Mouse (Mus musculus) midbrain, embryonic 11.5 days (tissue): ENCODE measurements around the gene Lrrc43. TPM values are rescaled to one million over a fixed set of nuclear protein-coding genes. Genes with fewer than 3 reads are reported as not detected.
"Not testable (repeated sequence)": the region's sequence is repeated elsewhere in the genome, so short reads cannot be mapped to it uniquely, and the experiment has no call there.

Source experiments
- ATAC-seq: fragments of 200-750 bp; cut with Nextera tagmentation; 2 replicates; pipeline ENCODE4 v1.8.0; 2017; ENCODE audit warnings: moderate TSS enrichment, moderate library complexity; ENCODE audit not compliant: low FRiP score
- DNase-seq: peaks from one replicate; pipeline ENCODE4 v3.0.0; 2015; ENCODE audit warnings: low spot score; ENCODE audit errors: missing footprints
- H3K27ac ChIP-seq: fragments of 300-500 bp; sonication (generic); 2 replicates; pipeline ENCODE4 v1.5.1; 2014; ENCODE audit warnings: low read depth, low read length
- H3K27me3 ChIP-seq: fragments of 300-500 bp; sonication (generic); 2 replicates; pipeline ENCODE4 v1.6.1; 2014; ENCODE audit warnings: mild to moderate bottlenecking, low read length, moderate library complexity, mixed read lengths; ENCODE audit not compliant: control insufficient read depth, insufficient read depth
- H3K36me3 ChIP-seq: fragments of 300-500 bp; sonication (generic); 2 replicates; pipeline ENCODE4 v1.6.1; 2014; ENCODE audit warnings: mild to moderate bottlenecking, low read length, moderate library complexity, mixed read lengths; ENCODE audit not compliant: control insufficient read depth, insufficient read depth
- H3K4me1 ChIP-seq: fragments of 300-500 bp; sonication (generic); 2 replicates; pipeline ENCODE4 v1.6.1; 2014; ENCODE audit warnings: low read length; ENCODE audit not compliant: control insufficient read depth, insufficient read depth
- H3K4me2 ChIP-seq: fragments of 300-500 bp; sonication (generic); 2 replicates; pipeline ENCODE4 v1.6.1; 2014; ENCODE audit warnings: mild to moderate bottlenecking, moderate library complexity
- H3K4me3 ChIP-seq: fragments of 300-500 bp; sonication (generic); 2 replicates; pipeline ENCODE4 v1.5.1; 2014; ENCODE audit warnings: low read depth, low read length
- H3K9ac ChIP-seq: fragments of 300-500 bp; sonication (generic); 2 replicates; pipeline ENCODE4 v1.6.1; 2014; ENCODE audit warnings: low read length
- H3K9me3 ChIP-seq: fragments of 300-500 bp; sonication (generic); 2 replicates; pipeline ENCODE4 v1.6.1; 2016; ENCODE audit warnings: low read length; ENCODE audit not compliant: control insufficient read depth
- WGBS: fragments of 180-500 bp; shearing (Covaris S2); extraction: QIAGEN DNeasy Blood & Tissue Kit; methylation state at CpG from one replicate; pipeline ENCODE4 v1.1.7; 2014; 5-methylcytosine and 5-hydroxymethylcytosine counted together
- polyA plus RNA-seq: library from polyadenylated mRNA; unstranded; fragments of >200 nt; fragmentation: Nextera tagmentation; extraction: Ambion mirVana; gene quantifications from 2 replicates; pipeline ENCODE4 v1.2.1, GENCODE M21; 2014

Gene Lrrc43
- polyA plus RNA-seq, 1 experiment from 2014 or later, result not detected

DNA sequence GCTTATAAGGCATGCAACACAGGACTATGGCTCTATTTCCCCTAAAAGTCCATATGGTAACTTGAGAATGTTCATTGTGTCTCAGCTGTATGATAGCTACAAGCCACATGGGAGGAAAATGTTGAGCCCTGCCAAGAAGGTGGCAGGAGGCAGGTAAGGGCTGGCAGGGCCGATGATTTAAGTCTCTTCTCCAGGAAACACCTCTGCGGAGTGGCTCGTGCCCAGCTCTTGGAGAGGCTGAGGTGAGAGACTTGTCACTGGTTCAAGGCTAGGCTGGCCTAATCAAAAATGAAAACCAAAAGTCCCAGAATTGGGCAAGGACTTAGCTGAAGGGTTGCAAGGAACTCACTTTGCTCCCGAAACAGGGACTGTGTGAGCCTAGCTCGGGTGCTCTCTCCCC, 21.1 kb downstream of the Lrrc43 start, which contains the start of gene B3gnt4:
TSS of gene B3gnt4 (plus strand) at position 301 of the 400 bp plus-strand sequence.
- H3K4me1 ChIP-seq, result peaks cover 5% of the 10 kb centered on the region
- WGBS, result 90% methylated on average over 5 of the region's 5 CpGs
- peak; percentile 4 for DNase-seq
- no peaks in the 10 kb centered on the region for H3K36me3 ChIP-seq
- H3K4me3 ChIP-seq, result no peak within 1 kb of the TSS
- ATAC-seq, result no peak
- H3K27me3 ChIP-seq, result peaks cover 3% of the 10 kb centered on the region; the same call in 1 of the 2 replicates
- H3K9ac ChIP-seq, result peak within 1 kb of the TSS; percentile 67; the same call in 1 of the 2 replicates
- no peak within 1 kb of the TSS for H3K27ac ChIP-seq
- H3K9me3 ChIP-seq, result no peaks in the 10 kb centered on the region
- peak within 1 kb of the TSS; percentile 80; the same call in 1 of the 2 replicates for H3K4me2 ChIP-seq

DNA sequence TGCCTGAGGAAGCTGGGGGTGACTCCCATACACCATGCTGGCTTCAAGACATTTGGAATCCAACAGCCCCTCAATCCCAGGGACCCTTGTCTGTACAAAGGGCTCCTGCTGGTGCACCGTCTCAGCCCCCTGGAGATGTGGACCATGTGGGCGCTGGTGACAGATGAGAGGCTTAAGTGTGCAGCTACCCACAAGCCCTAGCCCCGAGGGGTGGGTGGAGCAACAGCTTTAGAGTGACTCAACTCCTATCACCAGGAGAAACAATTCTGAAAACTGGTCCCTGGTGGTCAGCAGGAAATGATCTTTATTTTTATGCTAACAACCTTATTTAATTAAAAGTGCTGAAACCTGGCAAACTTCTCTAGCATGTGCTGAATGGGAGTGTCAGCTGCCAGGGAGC, 22.3 kb downstream of the Lrrc43 start:
- H3K4me1 ChIP-seq, H3K4me2 ChIP-seq, H3K4me3 ChIP-seq, H3K9ac ChIP-seq, H3K36me3 ChIP-seq, H3K27ac ChIP-seq, ATAC-seq, H3K9me3 ChIP-seq, H3K27me3 ChIP-seq: not testable (repeated sequence)
- DNase-seq, result peak; percentile 33
- WGBS, result 80% methylated on average over 3 of the region's 3 CpGs

DNA sequence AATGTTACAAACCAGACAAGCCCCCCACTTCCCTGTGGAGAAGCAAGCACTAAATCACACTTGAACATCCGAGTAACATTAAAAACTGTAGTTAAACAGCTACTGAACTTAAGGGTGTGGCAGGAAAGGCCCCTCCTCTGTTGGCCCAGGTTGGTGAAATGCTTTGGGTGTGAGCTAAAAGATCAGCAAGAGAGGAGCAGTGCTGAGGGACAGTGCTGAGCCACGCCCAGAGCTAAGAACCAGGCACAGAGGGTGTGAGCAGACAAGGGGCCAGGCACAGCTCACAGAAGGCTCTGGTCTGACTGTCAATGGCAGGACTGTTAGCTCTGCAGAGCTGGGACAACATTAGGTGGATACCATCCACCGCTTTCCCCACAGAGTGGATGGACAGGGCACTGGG, 23.0 kb downstream of the Lrrc43 start:
- DNase-seq, result no peak
- no peak overlapping the region for H3K4me3 ChIP-seq
- no peak overlapping the region for H3K27ac ChIP-seq
- 0 out of 2 replicates have a peak, but pooled peaks cover under 1% of the 10 kb centered on the region for H3K36me3 ChIP-seq
- WGBS, result 84% methylated on average over 3 of the region's 3 CpGs
- H3K4me1 ChIP-seq, result peaks cover 5% of the 10 kb centered on the region
- no peak overlapping the region for H3K9ac ChIP-seq
- no peak for ATAC-seq
- no peak overlapping the region for H3K4me2 ChIP-seq
- peaks cover 3% of the 10 kb centered on the region; the same call in 1 of the 2 replicates for H3K27me3 ChIP-seq
- no peaks in the 10 kb centered on the region for H3K9me3 ChIP-seq

DNA sequence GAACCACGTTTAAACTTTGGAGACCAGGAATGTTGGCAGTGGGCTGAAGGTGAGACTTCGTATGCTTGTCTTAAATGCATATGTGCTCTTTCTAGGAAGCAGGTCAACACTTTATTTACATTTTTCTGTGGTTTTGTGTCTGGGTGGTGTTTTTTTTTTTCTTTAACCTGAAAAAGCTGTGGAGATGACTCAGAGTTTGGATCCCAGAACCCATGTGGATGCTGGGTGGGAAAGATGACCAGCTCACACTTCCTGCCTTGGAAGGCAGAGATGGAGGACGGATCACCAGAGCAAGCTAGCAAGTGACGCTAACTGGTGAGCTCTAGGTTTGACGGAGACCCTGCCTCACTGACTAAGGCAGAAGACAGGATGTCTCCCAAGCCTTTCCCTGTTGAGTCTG, 25.8 kb downstream of the Lrrc43 start:
- peaks cover 6% of the 10 kb centered on the region; the same call in 1 of the 2 replicates for H3K36me3 ChIP-seq

DNA sequence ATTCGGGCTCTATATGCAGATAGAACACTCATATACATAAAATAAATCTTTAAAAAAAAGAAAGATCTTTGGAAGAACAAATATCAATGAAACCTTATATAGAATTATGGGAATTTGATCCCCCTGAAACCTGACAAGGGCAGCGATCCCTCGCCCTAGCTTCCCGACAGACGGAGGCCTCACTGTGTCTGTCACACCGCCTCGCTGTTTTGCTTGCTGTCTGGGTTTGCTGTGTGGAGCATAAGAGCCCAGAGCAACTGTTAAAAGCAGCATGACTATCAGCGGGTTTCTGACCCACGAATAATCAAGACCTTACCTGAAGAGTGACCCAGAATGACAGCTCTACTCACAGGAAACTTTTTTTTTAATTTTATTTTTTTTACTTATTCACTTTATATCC, 31.6 kb downstream of the Lrrc43 start:
- 89% methylated on average over 9 of the region's 9 CpGs for WGBS

More for the DNA sequence above, 25.8 kb downstream of the Lrrc43 start:
- ATAC-seq (no peak), DNase-seq (peak; percentile 23)
- no peak overlapping the region for H3K27ac ChIP-seq
- no peak overlapping the region for H3K9ac ChIP-seq
- H3K4me3 ChIP-seq, result no peak overlapping the region
- H3K4me2 ChIP-seq, result no peak overlapping the region
- H3K9me3 ChIP-seq, result no peaks in the 10 kb centered on the region
- no peaks in the 10 kb centered on the region for H3K27me3 ChIP-seq
- WGBS, result 87% methylated on average over 5 of the region's 5 CpGs
- H3K4me1 ChIP-seq, result no peaks in the 10 kb centered on the region

DNA sequence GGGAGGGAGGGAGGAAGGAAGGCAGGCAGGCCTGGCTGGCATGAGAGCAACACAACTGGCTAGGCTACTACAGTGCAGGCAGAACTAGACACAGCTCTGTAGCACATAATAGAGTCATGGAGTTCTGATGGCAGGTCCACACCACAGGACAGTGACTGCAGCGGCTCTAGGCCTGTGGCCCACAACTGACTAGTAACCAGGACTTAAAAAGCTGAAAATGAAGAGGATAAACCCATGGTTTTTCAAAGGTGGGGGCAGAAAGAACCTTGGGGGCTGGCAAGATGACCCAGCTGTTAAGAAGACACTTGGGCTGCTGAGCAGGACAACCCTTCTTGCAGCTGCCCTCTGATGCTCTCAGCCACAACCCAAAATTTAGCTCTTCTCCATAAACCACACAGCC, 32.5 kb downstream of the Lrrc43 start:
- no peaks in the 10 kb centered on the region for H3K9me3 ChIP-seq

More for the DNA sequence above, 31.6 kb downstream of the Lrrc43 start:
- H3K4me3 ChIP-seq, result no peak overlapping the region
- no peak overlapping the region for H3K9ac ChIP-seq
- no peak for DNase-seq
- no peak overlapping the region for H3K4me2 ChIP-seq
- H3K27ac ChIP-seq, result no peak overlapping the region
- H3K4me1 ChIP-seq, result peaks cover 13% of the 10 kb centered on the region
- peaks cover 6% of the 10 kb centered on the region for H3K36me3 ChIP-seq
- no peak for ATAC-seq
- H3K27me3 ChIP-seq, result no peaks in the 10 kb centered on the region
- H3K9me3 ChIP-seq, result no peaks in the 10 kb centered on the region

DNA sequence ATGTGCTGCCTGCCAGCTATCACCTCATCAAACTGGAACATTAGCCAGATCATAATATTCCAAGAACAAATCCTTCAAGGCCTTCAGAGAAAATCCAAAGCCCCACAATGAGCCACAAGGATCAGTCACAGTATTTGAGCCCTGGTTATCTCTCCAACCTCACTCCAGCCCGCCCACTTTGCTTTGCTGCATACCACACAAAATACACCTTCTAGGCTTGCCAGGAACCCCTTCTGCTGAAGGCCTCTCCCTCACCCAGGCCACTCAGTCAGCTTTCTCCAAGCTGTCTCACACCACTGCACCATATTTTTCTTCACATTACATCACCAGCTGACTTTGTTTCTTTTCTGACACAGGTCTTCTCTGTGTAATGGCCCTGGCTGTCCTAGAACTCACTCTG, 33.1 kb downstream of the Lrrc43 start:
- H3K36me3 ChIP-seq, result peaks cover 5% of the 10 kb centered on the region
- H3K4me1 ChIP-seq, result peaks cover 13% of the 10 kb centered on the region
- no peaks in the 10 kb centered on the region for H3K9me3 ChIP-seq
- no peak overlapping the region for H3K9ac ChIP-seq
- no peak for ATAC-seq
- no peak overlapping the region for H3K4me3 ChIP-seq
- no peaks in the 10 kb centered on the region for H3K27me3 ChIP-seq
- DNase-seq, result peak; percentile 33
- no peak overlapping the region for H3K4me2 ChIP-seq
- WGBS, result 80% methylated on average over 1 of the region's 1 CpGs
- H3K27ac ChIP-seq, result no peak overlapping the region

More for the DNA sequence above, 32.5 kb downstream of the Lrrc43 start:
- H3K4me3 ChIP-seq, result no peak overlapping the region
- no peak overlapping the region for H3K4me2 ChIP-seq
- ATAC-seq, result no peak
- H3K27me3 ChIP-seq, result no peaks in the 10 kb centered on the region
- H3K27ac ChIP-seq, result no peak overlapping the region
- H3K4me1 ChIP-seq, result peaks cover 13% of the 10 kb centered on the region
- H3K9ac ChIP-seq, result no peak overlapping the region
- peak; percentile 19 for DNase-seq
- 100% methylated on average over 1 of the region's 1 CpGs for WGBS
- peaks cover 6% of the 10 kb centered on the region for H3K36me3 ChIP-seq

DNA sequence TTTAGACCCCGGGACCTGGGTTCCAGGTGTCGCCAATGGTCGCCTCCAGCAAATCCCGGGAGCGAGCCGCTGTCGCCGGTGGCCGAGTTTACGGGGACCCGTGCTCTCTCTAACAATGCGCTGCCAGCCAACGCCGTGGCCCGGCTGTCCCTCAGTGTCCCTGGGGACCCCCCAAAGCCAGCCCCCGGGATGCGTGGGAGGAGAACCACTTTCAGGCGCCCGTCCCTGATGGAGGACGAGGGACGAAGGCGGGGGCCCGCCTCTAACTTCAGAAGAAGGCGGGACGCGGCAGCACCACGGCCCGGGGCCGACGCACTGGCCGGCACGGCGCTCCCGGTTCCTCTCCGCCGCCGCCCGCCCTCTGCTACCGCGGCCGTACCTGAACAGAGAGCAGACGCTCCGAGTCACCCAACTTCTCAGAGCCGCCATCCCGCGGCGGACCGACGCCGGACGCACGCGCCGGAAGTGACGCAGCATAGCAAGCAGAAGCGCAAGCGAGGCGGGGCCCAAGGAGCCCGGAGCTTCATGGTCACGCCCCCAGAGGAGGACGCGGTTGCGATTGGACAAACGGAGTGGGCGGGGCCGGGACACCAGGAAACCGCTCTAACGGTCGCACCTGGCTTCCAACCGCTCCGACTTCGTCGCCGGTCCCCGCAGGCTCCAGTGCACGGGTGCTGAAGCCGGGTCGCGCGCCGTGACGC, 34.7 kb downstream of the Lrrc43 start, which contains the start of gene Diablo:
TSS of gene Diablo (minus strand) at position 485 of the 701 bp plus-strand sequence.
- Histone ChIP-seq H3K9ac (peak within 1 kb of the TSS; percentile 89), H3K27ac (peak within 1 kb of the TSS; percentile 61; the same call in 1 of the 2 replicates), H3K9me3 (no peaks in the 10 kb centered on the region), H3K36me3 (peaks cover 2% of the 10 kb centered on the region; the same call in 1 of the 2 replicates), H3K4me2 (peak within 1 kb of the TSS; percentile 59), H3K4me1 (peaks cover 13% of the 10 kb centered on the region), H3K27me3 (no peaks in the 10 kb centered on the region), H3K4me3 (peak within 1 kb of the TSS; percentile 93)
- WGBS, result under 1% methylated on average over 82 of the region's 82 CpGs
- DNase-seq (peak; percentile 99), ATAC-seq (peak; percentile 98)

DNA sequence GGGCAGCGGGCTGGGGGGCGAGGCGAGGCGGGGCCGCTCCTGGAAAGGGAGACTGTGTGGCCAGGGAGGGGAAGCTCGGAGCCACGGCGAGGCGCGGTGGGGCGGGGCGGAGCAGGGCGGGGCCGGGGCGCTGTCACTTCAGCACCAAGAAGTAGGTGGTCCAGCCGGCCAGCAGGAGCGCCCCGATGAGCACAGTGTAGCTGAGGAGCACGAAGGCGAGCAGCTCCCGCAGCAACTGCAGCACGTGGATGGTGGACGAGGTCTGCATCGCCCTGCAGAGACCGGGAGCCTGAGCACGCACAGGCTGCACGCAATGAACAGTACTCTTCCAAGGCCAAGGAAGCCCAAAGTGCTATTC, 35.3 kb downstream of the Lrrc43 start:
- peaks cover 13% of the 10 kb centered on the region for H3K4me1 ChIP-seq
- peak overlapping the region; percentile 93 for H3K4me3 ChIP-seq
- DNase-seq (peak; percentile 99), ATAC-seq (peak; percentile 97)
- H3K36me3 ChIP-seq, result no peaks in the 10 kb centered on the region; the same call in 1 of the 2 replicates
- peak overlapping the region; percentile 59 for H3K4me2 ChIP-seq
- peak overlapping the region; percentile 61; the same call in 1 of the 2 replicates for H3K27ac ChIP-seq
- H3K27me3 ChIP-seq, result no peaks in the 10 kb centered on the region
- under 1% methylated on average over 26 of the region's 27 CpGs for WGBS
- no peaks in the 10 kb centered on the region for H3K9me3 ChIP-seq
- H3K9ac ChIP-seq, result peak overlapping the region; percentile 44
